Mouse (Mus musculus) CH12.LX (cell line): ENCODE measurements around the gene Pld3.

Experiments used
- CHD2 ChIP-seq: IDR thresholded peaks from 2 replicates; pipeline ENCODE4 v1.6.1; 2011; ENCODE audit warnings: low read length, improper control_type of control experiment
- CTCF ChIP-seq, 2 experiments: IDR thresholded peaks in 1 of 2; conservative IDR thresholded peaks in 1 of 2; 2 replicates each; pipeline ENCODE4 v1.5.1; 2011 to 2012; ENCODE audit warnings: low read depth in 2 of 2, low read length in 2 of 2, improper control_type of control experiment in 1 of 2, inconsistent platforms in 1 of 2, mild to moderate bottlenecking in 1 of 2, moderate library complexity in 1 of 2
- EP300 ChIP-seq: IDR thresholded peaks from 2 replicates; pipeline ENCODE4 v1.6.1; 2011; ENCODE audit warnings: low read length, improper control_type of control experiment
- JUN ChIP-seq: IDR thresholded peaks from 2 replicates; pipeline ENCODE4 v1.6.1; 2011; ENCODE audit warnings: low read depth, mild to moderate bottlenecking, low read length, improper control_type of control experiment, moderate library complexity; ENCODE audit not compliant: insufficient read depth
- JUND ChIP-seq: conservative IDR thresholded peaks from 2 replicates; pipeline ENCODE4 v1.6.1; 2011; ENCODE audit warnings: low read depth, low read length, improper control_type of control experiment
- KAT2A ChIP-seq: IDR thresholded peaks from 2 replicates; pipeline ENCODE4 v1.6.1; 2012; ENCODE audit warnings: low read length, improper control_type of control experiment, inconsistent platforms; ENCODE audit not compliant: insufficient replicate concordance
- MAX ChIP-seq: IDR thresholded peaks from 2 replicates; pipeline ENCODE4 v1.6.1; 2011; ENCODE audit warnings: low read length, improper control_type of control experiment
- NELFE ChIP-seq: IDR thresholded peaks from 2 replicates; pipeline ENCODE4 v1.6.1; 2011; ENCODE audit warnings: low read depth, low read length, improper control_type of control experiment
- NRF1 ChIP-seq: IDR thresholded peaks from 2 replicates; pipeline ENCODE4 v1.6.1; 2014; ENCODE audit warnings: low read depth, mild to moderate bottlenecking, inconsistent platforms, low read length, improper control_type of control experiment, moderate library complexity
- SIN3A ChIP-seq: IDR thresholded peaks from 2 replicates; pipeline ENCODE4 v1.6.1; 2012; ENCODE audit warnings: low read length, improper control_type of control experiment, inconsistent platforms
- USF1 ChIP-seq: IDR thresholded peaks from 2 replicates; pipeline ENCODE4 v1.6.1; 2014; ENCODE audit warnings: low read depth, mild to moderate bottlenecking, inconsistent platforms, low read length, improper control_type of control experiment
- ZKSCAN1 ChIP-seq: IDR thresholded peaks from 2 replicates; pipeline ENCODE4 v1.6.1; 2012; ENCODE audit warnings: low read depth, inconsistent platforms, low read length, improper control_type of control experiment, borderline replicate concordance
- ZNF384 ChIP-seq: IDR thresholded peaks from 2 replicates; pipeline ENCODE4 v1.6.1; 2012; ENCODE audit warnings: low read depth, low read length, improper control_type of control experiment, inconsistent platforms

GRCm38 (mm10) chr7:27490227-27490542, 62.8 kb downstream of the Pld3 start:
- TF ChIP-seq CTCF (conservative IDR thresholded peaks at IDR 0.05 in 1 of 2, IDR thresholded peaks at IDR 0.05 in 1 of 2; ENCODE audit: low read depth in 2 of 2, low read length in 2 of 2) (no peak), EP300 (no peak), NELFE (no peak), CHD2 (no peak), ZKSCAN1 (no peak), MAX (no peak), USF1 (no peak), KAT2A (no peak), JUND (no peak), NRF1 (no peak), JUN (no peak), SIN3A (no peak), ZNF384 (no peak)
